Mouse (Mus musculus): ENCODE data around the gene Hmgb1.

DNA sequence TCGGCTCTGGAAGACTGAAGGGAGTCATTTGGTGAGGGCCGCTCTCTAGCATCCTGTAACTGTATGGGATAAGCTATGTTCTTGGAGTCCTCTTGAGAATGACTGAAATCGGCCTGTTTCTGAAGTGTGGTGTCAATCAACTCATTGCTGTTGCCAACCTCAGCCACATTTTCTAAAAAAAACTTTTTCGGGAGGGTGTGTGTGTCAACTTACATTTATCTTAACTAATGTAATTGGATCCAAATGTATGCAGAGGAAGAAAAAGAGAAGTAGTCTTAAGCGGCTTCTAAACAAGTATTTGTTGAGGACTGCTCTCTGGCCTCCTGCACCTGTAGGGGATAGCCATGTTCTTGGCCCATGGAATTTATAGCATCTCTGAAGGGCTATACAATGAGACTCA is 6.2 kb downstream of the Hmgb1 start:
- TF ChIP-seq CTCF (IDR thresholded peaks at IDR 0.05; ENCODE audit: low read depth, low read length), result no peak
- no peak for TF ChIP-seq POLR2A (IDR thresholded peaks at IDR 0.05; ENCODE audit: extremely low read depth, insufficient read depth, low read length)
